Mouse (Mus musculus): ENCODE measurements around the gene Olfr598.
"Not testable (repeated sequence)": the region's sequence is repeated elsewhere in the genome, so short reads cannot be mapped to it uniquely, and the experiment has no call there.

Gene Olfr598

GRCm38 (mm10) chr7:103323268-103323667 lies at the start of gene Olfr598:
Olfr598 (plus strand) TSS chr7:103323568.
- in situ Hi-C loops (cut with MboI, MseI): no loop called here

GRCm38 (mm10) chr7:103305348-103305747 lies 18.0 kb upstream of the Olfr598 start, which contains the start of gene Olfr596:
Olfr596 (plus strand) TSS chr7:103305648.
- in situ Hi-C loops (cut with MboI, MseI): not testable (repeated sequence)

- in situ Hi-C loops (cut with MboI, MseI): not testable (repeated sequence)
Measured at GRCm38 (mm10) chr7:103316015-103316414, 7.4 kb upstream of the Olfr598 start, which contains the start of gene Olfr597. Olfr597 (plus strand) TSS chr7:103316315.

- in situ Hi-C loops (cut with MboI, MseI): no loop called here
Measured at GRCm38 (mm10) chr7:103335617-103336016, 12.2 kb downstream of the Olfr598 start, which contains the start of gene Olfr599. Olfr599 (plus strand) TSS chr7:103335917.

- in situ Hi-C loops (cut with MboI, MseI): no loop called here
Measured at GRCm38 (mm10) chr7:103349569-103349968, 26.2 kb downstream of the Olfr598 start, which contains the start of gene Olfr600. Olfr600 (minus strand) TSS chr7:103349669.

- in situ Hi-C loops (cut with MboI, MseI): loop anchor here (10.0 kb wide), 1 partner anchor 112 kb away; no protein-coding TSS in a partner anchor
Measured at GRCm38 (mm10) chr7:103362555-103362954, 39.2 kb downstream of the Olfr598 start, which contains the start of gene Olfr601. Olfr601 (minus strand) TSS chr7:103362655.
